Mouse (Mus musculus) CH12F3 (cell line): Measurements from ENCODE around the gene Hivep3.

Source experiments
- in situ Hi-C: fragments of 300-500 bp; cut with MboI; formaldehyde crosslinking; loops from 2 replicates; pipeline ENCODE4 v1.14.3; 2020; ENCODE audit warnings: low sequenced_read_pairs

Gene Hivep3

DNA sequence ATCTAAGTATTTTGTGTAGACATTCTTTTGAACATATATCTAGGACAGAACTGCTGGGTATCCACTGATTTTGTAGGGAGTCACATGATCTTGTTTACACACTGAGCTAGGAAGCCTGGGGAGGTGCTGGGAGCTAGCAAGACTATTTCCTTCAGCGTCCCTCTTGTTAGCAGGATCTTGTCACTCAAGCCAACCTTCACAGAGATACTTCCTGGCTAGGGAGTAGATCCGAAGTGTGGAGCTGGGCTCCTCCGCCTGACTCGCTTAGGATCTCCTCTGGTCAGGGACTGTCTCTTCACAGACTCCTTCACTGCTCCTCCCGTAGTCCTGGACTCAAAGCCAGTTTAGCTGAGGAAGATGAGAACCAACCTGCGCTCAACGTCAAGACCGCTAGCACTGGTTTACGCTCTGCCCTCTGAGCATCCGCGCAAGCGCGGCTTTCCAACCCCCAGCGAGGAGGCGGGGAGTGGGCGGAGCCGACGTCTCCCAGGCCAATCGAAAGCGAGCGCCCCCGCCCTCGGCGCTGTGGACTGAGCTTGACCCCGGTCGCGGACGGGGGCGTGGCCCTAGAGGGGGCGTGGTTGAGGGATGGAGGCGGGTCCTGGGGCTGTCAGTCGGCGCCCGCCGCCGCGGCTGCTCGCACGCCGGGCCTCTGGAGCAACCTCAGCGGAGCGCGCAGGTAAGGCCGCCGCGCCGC is at the start of gene Hivep3:
Gene Hivep3 (plus strand): TSS at position 601 of the 697 bp plus-strand sequence.
- in situ Hi-C loops = no loop called here

DNA sequence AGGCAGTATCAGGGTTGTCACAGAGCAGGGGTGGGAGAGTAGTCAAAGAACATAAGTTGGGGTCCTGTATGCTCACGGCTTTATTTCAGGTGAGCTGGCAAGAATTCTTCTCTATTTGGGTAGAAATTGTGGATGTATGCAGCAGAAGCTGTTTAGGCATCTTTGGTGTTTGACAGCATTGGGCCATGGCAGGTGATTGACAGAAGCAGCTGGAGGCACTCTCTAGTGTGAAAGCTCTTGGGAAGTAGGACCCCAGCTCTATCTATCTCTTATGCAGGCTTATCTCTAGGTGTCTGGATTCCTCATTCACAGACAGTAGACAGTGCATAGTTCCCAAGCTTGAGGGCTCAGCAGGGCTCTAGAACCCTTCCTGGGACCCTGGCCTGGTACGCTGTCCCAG is 47.8 kb upstream of the Hivep3 start:
- in situ Hi-C loops = no loop called here

DNA sequence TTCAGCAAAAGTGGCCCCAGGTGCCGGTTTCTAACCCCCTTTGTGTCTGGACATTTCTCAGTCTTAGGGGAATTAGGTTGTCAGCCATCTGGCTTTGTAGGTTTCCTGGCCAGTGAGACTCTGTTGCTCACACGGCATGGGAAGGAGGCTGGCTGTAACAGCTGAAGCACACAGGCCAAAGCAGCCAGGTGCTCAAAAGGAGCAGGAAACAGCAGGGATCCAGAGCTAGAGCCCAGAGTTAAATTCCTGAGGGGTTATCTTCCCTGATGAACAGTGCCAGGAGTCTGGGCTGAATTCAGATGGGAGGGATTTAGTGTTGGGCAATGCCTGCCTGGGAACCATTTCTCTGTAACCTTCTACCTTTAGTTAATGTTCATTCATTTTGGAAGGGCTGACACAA is 35.2 kb upstream of the Hivep3 start:
- in situ Hi-C loops = no loop called here

DNA sequence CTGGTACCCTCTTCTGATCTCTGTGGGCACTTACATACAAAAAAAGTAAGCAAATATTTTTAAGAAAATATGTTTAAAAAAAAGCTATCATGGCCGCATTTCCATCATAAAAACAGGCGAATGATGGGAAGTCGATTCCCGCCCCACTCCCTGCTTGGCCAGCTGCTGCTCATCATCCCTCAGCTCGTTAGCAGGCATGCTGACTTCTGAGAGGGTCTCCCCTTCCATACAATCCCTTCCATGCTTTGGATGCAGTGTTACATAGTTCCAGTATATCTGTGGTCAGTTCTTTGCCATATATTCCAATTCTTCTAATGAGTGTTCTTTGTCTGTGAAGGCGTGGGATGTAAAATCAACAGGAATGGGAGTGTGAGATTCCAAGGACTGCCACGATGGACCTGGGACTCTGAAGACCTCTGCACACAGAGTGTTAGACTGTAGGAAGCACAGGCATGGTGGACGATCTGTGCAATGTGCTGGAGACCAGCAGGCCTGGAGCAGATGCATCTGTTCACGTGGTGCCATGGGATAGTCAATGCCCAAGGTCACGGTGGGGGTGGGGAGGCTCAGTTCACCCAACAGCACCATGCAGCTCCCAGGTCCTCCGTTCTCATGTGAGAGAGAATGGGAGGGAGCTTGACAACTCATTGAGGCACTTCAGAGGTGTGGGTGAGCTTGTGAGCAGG is 32.2 kb upstream of the Hivep3 start:
- in situ Hi-C loops = no loop called here

DNA sequence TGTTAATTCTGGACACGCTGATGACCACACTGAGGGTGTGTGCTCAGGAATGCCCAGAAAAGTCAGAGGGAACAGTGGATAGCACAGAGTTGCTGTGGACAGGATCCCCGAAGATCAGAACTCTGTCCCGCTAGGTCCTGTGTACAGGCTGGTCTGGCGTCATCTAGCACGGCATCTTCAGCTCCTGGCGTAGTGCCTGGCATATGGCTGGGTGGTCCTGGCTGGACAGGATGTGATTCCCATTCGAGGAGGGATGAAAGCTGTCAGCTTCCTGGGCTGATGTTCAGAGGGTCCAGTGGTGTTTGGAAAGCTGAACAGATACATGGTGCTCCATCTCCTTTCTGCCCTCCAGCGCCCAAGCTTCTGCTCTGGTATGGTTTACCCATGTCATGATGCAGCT is 29.6 kb upstream of the Hivep3 start:
- in situ Hi-C loops = no loop called here

DNA sequence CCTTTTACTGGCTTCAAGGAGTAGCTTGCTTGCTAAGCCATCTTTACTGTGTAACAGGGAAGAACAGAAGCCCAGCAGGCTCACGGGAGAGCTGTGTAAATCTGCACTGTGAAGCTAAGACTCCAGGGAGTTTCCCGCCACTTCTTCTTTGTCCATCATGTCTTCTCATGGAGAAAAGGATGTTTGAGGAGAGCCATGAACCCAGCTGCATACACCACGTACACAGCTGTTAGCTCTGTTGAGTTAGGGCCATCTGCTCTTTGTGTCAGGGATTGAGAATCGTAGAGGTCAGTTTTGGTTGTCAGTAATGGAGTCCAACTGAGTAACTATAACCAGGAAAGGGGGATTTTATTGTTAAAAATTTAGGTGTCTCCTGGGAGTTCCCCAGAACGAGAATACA is 26.3 kb upstream of the Hivep3 start:
- in situ Hi-C loops = no loop called here

DNA sequence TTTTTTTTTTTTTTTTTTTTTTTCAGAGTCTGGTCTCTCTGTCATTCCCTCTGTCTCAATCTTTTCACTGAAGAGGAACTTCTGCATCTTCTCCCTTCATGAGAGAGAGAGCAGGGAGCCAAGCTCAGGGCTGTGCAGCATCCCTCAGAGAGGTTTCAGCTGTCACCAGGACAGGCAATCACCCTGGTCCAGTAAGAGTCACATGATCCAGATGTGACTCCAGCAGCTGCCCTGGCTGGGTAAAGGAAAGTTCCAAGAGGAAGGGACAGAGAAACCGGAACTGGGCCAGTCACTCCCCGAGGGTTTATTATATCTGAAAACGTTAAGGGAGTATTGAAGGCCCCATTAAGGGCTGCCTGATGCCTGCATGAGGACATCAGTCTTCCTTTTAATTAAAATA is 25.8 kb upstream of the Hivep3 start:
- in situ Hi-C loops = no loop called here

DNA sequence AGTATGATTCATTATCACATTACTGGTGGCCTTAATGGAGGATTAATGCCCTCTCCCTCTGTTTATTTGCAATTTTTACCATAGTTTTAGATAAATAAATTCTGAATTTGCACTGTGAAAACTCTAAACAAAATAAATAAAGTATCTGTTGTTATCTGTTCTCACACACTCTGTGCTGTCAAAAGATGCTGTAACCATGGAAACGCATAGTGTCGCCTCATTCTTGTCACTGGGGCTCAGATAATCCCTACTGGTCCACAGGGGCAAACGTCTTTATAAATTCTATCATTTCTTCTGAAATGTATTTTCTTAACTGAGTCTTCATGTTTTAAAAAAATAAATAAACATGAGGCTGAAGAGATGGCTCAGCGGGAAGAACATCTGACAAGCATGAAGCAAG is 23.4 kb upstream of the Hivep3 start:
- in situ Hi-C loops = no loop called here

DNA sequence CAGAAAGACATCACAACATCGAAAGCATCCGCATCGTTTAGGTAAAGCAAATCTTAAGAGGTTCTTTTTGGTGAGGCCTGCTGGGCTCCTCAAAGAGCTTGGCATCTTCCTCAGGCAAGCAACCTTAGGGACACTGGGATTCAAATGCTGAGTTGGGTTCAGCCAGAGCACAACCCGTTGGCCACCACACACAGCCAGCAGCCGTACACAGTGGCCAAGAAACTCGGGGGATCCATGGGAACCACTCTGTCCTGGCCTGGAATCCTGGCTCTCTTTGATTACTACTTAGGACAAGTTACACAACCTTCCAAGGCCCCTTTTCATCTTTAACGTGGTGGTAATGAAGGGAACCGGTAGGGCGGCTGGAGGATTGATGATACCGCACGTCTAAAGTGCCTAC is 16.1 kb upstream of the Hivep3 start:
- in situ Hi-C loops = no loop called here

DNA sequence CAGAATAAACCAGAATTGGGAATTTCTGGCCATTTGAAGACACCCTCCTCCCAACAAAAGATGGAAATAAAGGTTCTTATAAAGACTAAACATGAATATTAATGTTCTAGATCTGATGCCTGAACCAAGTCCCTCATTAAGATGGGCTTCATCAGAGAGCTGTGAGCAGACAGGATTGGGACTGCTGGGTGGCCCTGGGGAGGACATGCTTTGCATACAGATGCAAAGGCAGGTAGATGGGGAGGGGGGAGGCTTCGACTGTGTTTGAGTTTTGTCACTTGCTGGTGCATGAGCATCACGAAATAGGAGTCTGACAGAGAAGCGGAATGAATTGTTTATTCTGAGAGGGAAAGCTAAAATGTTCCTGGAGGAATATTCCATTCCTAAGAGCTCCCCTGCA is 12.1 kb upstream of the Hivep3 start:
- in situ Hi-C loops = no loop called here

DNA sequence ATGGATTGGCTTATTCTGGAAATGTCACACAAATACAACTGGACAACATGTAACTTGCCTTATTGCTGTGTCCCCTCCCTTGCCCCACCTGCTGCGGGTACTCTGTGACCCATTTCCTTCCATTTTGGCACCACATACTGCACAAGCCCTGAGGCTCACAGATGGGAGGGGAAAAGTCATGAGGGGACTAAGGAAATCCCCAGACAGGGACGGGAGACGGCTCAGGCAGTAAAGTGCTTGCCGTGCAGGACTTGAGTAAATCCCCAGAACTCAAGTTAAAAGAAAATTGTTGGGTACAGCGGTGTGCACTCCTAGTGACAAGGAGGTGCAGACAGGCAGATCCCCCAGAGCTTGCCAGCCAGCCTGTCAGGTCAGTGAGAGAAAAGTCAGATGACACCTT is 7.5 kb upstream of the Hivep3 start:
- in situ Hi-C loops = no loop called here

DNA sequence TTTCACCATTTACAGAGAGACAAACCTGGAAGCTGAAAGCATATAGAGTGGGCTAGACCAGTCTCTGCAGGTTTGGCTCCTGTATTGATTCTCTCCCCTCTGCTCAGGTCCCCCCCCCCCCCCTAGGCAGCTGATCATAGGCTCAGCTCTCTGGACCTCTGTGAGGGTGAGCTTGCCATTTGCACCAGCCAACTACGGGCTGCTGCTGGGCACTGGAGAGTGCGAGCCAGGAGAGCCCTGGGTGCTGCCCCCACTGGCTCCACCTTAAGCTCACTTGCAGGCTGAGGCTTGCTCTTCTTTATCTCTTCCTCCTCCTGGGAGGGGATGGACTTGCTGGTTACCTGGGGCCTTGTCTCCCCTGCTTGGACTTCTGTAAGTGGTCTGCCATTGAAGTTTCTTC is 5.7 kb upstream of the Hivep3 start:
- in situ Hi-C loops = no loop called here

DNA sequence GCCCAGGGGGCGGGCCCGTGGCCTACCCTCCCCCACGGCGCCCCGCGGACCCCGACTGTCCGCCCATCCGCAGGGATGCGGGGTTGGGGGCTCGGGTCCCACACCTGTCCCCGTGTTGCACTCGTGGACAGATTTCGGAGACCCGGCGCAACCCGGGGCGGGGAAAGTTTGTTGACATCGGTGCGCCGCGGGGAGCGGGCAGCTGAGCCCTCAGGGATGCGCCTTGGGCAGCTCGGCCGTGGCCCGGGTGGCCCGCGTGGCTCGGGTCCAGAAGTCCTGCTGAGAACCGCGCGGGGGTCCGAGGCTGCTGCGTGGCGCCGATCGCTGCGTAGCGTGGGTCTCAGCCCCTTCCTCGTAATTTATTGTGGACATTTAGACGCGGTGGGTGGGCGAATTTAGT is 358 bp downstream of the Hivep3 start:
- in situ Hi-C loops = no loop called here

DNA sequence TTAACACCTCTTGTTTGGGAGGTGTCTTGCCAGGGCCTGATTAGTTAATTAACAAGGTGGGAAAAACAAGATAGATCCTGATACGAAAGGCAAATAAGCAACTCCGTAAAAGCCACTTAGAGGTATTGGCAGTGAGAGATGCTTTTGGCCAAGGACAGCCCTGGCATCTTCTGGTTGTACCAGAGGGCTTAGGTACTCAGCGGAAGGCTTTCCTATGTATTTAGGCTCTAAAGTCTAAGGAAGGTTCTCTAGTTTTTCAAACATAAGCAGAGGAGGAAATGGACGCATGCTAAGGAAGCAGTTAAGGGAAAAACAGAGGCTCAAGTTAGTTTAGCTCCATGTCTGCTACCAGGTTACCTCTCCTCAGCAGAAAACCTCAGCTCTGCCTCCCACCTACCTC is 768 bp downstream of the Hivep3 start:
- in situ Hi-C loops = no loop called here

DNA sequence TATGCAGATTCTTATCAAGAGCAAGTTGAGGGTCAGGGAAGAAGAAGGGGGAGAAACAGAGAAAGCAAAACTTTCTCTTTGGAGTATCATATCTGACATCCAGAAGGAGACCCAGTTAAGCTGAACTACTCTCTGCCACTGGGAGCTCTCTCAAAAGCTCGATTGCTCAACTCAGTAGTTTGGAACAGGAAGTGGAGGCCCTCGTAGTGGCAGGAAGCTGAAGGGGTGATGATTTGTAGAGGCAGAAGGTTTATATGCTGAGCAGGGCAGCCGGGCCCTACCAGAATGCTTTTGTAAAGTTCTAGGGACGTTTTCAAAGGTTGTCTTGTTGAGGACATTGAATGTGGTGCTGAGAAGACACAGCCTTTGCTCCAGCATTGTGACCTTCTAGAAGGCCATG is 5.1 kb downstream of the Hivep3 start:
- in situ Hi-C loops = no loop called here

DNA sequence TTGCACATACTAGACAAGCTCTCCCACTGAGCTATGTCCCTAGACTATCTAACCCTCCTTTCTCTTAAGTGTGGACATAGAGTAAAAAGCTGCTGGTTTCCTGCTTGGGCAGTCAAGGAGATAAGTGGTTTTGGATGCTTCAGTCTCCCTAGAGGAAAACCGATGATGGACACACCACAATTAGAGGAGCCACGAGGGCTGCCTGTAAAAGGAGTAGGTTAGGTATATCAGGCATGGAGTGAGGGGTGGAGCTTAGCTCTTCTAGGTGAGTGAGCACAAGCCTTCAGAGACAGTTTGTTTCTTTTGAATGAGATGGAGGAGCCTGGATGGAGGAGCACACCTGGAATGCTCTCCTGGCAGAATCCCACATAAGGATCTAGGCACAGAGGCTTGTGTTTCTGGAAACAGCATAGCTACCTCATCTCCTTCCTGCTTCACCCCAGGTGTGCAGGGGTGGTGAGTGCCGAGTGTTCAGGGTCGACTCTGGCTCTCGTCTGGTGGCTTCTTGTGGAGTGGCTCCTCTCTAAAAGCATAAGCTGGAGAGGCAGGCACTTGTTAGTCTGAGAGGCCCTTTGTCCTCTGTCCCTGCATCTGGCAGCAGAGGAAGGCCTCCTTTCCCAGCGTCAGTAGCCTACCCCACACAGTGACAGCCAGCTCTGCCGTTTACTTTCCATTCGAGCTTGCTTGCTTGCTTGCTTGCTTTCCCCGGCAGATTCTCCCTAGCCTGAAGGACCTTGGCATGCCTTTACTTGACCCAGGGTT is 5.9 kb downstream of the Hivep3 start:
- in situ Hi-C loops = no loop called here

DNA sequence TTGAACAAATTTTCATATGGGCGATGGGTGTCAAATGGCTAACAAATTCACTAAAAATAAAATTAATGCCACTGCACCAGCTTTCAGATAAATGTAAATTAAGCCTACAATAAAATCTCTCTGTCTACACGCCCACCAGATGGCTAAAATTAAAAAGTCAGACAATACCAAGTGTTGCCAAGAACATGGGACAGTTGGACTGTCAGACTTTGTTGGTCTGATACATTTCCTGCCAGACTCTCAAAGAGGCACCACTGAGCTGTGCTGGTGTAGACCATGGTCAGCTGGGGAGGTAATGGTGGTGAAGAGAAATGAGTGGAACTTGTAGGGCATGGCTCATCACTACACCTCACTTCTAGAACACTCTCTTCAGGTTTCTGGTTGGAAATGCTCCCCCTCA is 14.8 kb downstream of the Hivep3 start:
- in situ Hi-C loops = no loop called here

DNA sequence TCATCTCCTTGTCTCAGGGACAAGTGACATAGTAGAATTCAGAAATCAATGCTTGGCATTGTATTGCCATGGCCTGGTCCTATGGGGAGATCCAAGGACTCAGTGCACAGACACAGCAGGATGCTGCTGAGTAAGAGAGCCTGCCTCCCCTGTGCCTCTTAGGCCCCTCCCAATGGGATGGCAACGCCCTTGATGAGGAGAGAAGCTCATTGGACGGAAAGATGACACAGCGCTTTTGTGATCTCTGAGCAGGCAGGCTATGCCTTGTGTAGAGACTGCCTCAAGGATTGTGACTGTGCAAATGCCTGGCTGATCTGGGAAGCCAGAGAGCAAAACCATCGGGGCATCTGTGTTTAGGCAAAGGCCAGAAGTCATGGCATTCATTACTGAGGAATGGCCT is 16.6 kb downstream of the Hivep3 start:
- in situ Hi-C loops = no loop called here

DNA sequence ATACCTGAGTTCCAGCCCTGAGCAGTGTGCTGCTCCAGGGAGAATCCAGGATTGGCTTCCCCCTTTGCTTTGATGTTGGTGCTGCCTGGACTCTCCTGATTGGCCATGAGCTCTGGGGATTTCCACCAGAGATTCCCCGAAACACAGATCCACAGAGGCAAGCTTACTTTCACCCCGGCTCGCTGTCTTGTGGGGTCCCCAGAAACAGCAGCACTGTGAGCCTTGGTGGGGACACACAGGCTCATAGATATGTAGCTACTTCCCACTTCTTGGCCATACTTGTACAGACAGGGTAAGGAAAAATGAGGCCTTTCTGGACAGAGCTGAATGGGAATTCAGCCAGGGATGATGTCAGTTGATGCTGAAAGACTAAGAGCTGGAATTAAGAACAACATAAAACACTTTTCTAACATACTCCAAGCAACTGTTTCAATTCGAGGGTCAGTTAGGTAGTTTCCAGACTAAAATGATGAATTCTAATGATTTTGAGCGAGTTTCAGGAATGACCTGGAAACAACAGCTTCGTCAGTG is 17.2 kb downstream of the Hivep3 start:
- in situ Hi-C loops = no loop called here

DNA sequence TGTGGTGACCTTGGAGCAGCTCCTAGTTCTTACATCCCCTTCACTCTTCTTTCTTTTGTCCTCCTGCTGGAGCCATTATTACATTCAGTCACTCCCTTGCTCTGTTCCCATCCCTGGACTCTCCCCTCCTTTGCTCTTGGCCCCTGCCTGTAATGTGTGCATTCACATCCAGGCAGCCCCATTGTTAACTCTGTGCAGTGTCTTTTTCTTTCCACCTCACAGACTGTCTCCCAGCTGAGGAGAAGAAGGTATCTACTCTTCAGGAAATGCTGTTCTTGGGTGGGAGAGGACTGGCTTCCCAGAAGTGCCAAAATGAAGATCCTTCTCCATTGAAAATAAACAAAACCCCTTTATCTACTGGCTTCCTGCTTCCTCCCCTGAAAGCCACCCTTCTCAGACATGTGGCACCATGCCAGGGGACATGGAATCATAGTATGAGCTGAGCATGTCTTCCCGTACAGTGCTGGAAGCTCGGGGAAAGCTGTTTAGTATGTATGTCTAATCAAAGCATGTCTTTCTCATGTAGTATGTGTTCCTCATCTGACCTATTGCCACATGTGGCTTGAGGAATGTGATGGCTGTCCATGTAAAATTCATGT is 17.9 kb downstream of the Hivep3 start:
- in situ Hi-C loops = no loop called here

DNA sequence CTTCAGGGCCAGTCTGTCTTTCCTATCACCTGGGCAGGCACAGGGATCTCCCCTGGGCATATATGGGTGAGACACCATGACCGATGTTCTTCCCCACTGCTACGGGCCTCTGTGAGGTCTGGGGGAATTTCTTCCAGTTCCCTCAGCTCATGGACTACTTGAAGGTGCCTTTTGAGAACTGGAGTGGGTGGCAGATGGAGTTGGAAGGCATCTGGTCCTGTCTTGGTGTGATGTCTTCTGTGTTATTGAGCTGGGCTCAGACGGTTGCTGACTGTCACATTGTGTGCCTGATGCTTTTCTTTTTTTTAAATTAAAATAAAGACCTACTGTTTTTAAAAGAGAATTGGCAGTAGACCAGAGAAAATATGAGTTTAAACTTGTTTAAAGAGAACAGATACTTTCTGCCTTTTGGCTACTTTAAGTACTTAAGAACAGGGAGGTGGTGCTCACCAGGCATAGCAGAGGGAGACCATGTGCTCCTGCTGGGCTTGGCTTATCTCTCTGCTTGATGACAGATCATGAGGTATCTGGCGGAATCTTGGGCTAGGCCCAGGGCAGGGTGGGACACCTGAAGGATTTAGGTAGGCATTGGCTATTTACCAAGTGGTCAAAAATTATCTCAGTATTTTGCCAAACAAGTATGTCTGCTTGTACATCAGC is 26.1 kb downstream of the Hivep3 start:
- in situ Hi-C loops = no loop called here
